Mouse (Mus musculus) adrenal gland, postnatal 4 days (tissue): Measurements from ENCODE around the gene Chchd6. TPM values are rescaled to one million over a fixed set of nuclear protein-coding genes. Genes with fewer than 3 reads are reported as not detected.
A peak's percentile ranks its signal among the peaks of the same experiment; 100 is the strongest.

Experiments used
- DNase-seq, 2 experiments: peaks; one replicate each; pipeline ENCODE4 v3.0.0; 2021 to 2022; ENCODE audit warnings: low spot score in 2 of 2, mixed read lengths in 2 of 2
- total RNA-seq, 2 experiments: library from RNA; stranded (reverse); gene quantifications; 2 replicates each; pipeline ENCODE4 v1.2.3; 2021

The Chchd6 gene
- total RNA-seq, 2 experiments from 2014 or later: 32.9 to 34.8 TPM

GRCm38 (mm10) chr6:89408259-89408658 lies 187.2 kb downstream of the Chchd6 start:
- DNase-seq: no peak

GRCm38 (mm10) chr6:89407247-89407889 lies 188.1 kb downstream of the Chchd6 start:
- no peak for DNase-seq

GRCm38 (mm10) chr6:89404964-89405363 lies 190.5 kb downstream of the Chchd6 start:
- no peak for DNase-seq

GRCm38 (mm10) chr6:89403257-89404225 lies 191.9 kb downstream of the Chchd6 start:
- no peak for DNase-seq

- DNase-seq: no peak
Observed at GRCm38 (mm10) chr6:89402406-89402805, 193.0 kb downstream of the Chchd6 start.

GRCm38 (mm10) chr6:89399564-89399963 lies 195.9 kb downstream of the Chchd6 start:
- DNase-seq: no peak

- DNase-seq: no peak
Observed at GRCm38 (mm10) chr6:89397919-89398318, 197.5 kb downstream of the Chchd6 start.

GRCm38 (mm10) chr6:89393820-89394219 lies 201.6 kb downstream of the Chchd6 start:
- DNase-seq: no peak

- no peak for DNase-seq
Observed at GRCm38 (mm10) chr6:89392213-89392612, 203.2 kb downstream of the Chchd6 start.

GRCm38 (mm10) chr6:89389771-89390170 lies 205.7 kb downstream of the Chchd6 start:
- DNase-seq: no peak

- no peak for DNase-seq
Observed at GRCm38 (mm10) chr6:89386956-89387355, 208.5 kb downstream of the Chchd6 start.

GRCm38 (mm10) chr6:89384699-89385098 lies 210.8 kb downstream of the Chchd6 start:
- no peak for DNase-seq

GRCm38 (mm10) chr6:89381851-89382250 lies 213.6 kb downstream of the Chchd6 start:
- no peak for DNase-seq

- no peak for DNase-seq
Observed at GRCm38 (mm10) chr6:89381172-89381571, 214.3 kb downstream of the Chchd6 start.

GRCm38 (mm10) chr6:89380751-89381150 lies 214.7 kb downstream of the Chchd6 start:
- DNase-seq: no peak

- no peak for DNase-seq
Observed at GRCm38 (mm10) chr6:89378264-89378663, 217.2 kb downstream of the Chchd6 start.

- no peak for DNase-seq
Observed at GRCm38 (mm10) chr6:89368812-89369211, 226.6 kb downstream of the Chchd6 start.

GRCm38 (mm10) chr6:89364342-89364741 lies 231.1 kb downstream of the Chchd6 start:
- no peak for DNase-seq

- no peak for DNase-seq
Observed at GRCm38 (mm10) chr6:89363107-89363451, 232.4 kb downstream of the Chchd6 start.

- DNase-seq: peak in 1 of 2 experiments; percentile 45
Observed at GRCm38 (mm10) chr6:89362281-89363106, 233.0 kb downstream of the Chchd6 start, which contains the start of gene Plxna1. TSS of gene Plxna1 (minus strand) at chr6:89362620.
